Mouse (Mus musculus) midbrain, embryonic 14.5 days (tissue): ENCODE measurements at regions not wholly inside any gene's neighbourhood (a gene's known extent, or its start where the extent isn't known, plus 50 kb on each side); places are given as distances from the start of the nearest gene placed in this dataset.

Experiments
- ATAC-seq: fragments of 200-750 bp; cut with Nextera tagmentation; 2 replicates; pipeline ENCODE4 v1.8.0; 2017; ENCODE audit warnings: moderate number of reproducible peaks, moderate library complexity; ENCODE audit not compliant: low FRiP score, low TSS enrichment
- DNase-seq: peaks from one replicate; pipeline ENCODE4 v3.0.0-alpha.2; 2015
- H3K27ac ChIP-seq: fragments of 300-500 bp; sonication (generic); replicated peaks from 2 replicates; pipeline ENCODE4 v1.5.1; 2014; ENCODE audit warnings: mild to moderate bottlenecking, low read depth, low read length, moderate library complexity
- H3K27me3 ChIP-seq: fragments of 300-500 bp; sonication (generic); 2 replicates; pipeline ENCODE4 v1.6.1; 2014; ENCODE audit warnings: low read length, control low read depth, mixed read lengths; ENCODE audit not compliant: control insufficient read depth, insufficient read depth
- H3K36me3 ChIP-seq: fragments of 300-500 bp; sonication (generic); 2 replicates; pipeline ENCODE4 v1.6.1; 2014; ENCODE audit warnings: low read length, control low read depth; ENCODE audit not compliant: control insufficient read depth, insufficient read depth
- H3K4me1 ChIP-seq: fragments of 300-500 bp; sonication (generic); 2 replicates; pipeline ENCODE4 v1.6.1; 2014; ENCODE audit warnings: mild to moderate bottlenecking, antibody characterized with exemption, low read length, control low read depth; ENCODE audit not compliant: control insufficient read depth, insufficient read depth
- H3K4me2 ChIP-seq: fragments of 300-500 bp; sonication (generic); 2 replicates; pipeline ENCODE4 v1.6.1; 2014; ENCODE audit warnings: mild to moderate bottlenecking, low read length, moderate library complexity
- H3K4me3 ChIP-seq: fragments of 300-500 bp; sonication (generic); replicated peaks from 2 replicates; pipeline ENCODE4 v1.5.1; 2014; ENCODE audit warnings: low read depth, low read length
- H3K9ac ChIP-seq: fragments of 300-500 bp; sonication (generic); replicated peaks from 2 replicates; pipeline ENCODE4 v1.6.1; 2014; ENCODE audit warnings: mild to moderate bottlenecking, low read length, moderate library complexity
- H3K9me3 ChIP-seq: fragments of 300-500 bp; sonication (generic); 2 replicates; pipeline ENCODE4 v1.6.1; 2016; ENCODE audit warnings: low read length, control low read depth, mixed read lengths; ENCODE audit not compliant: control insufficient read depth
- WGBS: fragments of 180-500 bp; shearing (Covaris S2); extraction: QIAGEN DNeasy Blood & Tissue Kit; methylation state at CpG from one replicate; pipeline ENCODE4 v1.1.7; 2014; 5-methylcytosine and 5-hydroxymethylcytosine counted together

GRCm38 (mm10) chr13:60050799-60051580 lies 126.2 kb downstream of the Gas1 start:
- Histone ChIP-seq H3K4me1 (no peaks in the 10 kb centered on the region), H3K9ac (no peak overlapping the region), H3K36me3 (no peaks in the 10 kb centered on the region), H3K4me2 (no peak overlapping the region), H3K27ac (no peak overlapping the region), H3K9me3 (no peaks in the 10 kb centered on the region), H3K27me3 (no peaks in the 10 kb centered on the region), H3K4me3 (no peak overlapping the region)
- DNase-seq (peak; percentile 60), ATAC-seq (0 out of 2 replicates have a peak, but pooled peaks have one; percentile 62)
- 48% methylated on average over 9 of the region's 9 CpGs for WGBS

DNA sequence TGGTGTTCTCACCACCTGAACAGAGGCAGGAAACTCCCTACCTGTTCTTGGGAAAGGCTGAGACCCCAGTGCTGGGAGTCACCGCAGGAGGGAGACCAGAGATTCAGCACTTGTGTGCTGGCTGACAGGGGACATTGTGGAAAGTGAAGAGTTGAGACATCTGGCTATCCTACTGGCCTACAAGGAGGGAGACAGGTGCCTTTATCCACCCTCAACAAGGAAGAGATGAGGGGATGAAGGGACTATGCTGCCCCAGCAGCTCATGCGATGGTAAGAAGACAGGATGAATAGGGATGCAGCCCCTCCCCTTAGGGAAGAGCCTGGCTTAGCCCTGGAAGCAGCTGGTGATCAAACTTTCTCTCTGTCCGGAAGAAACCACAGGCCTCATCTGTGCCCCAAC lies 127.5 kb downstream of the Gas1 start:
- H3K9me3 ChIP-seq: no peaks in the 10 kb centered on the region
- ATAC-seq (no peak), DNase-seq (no peak)
- H3K27ac ChIP-seq: no peak overlapping the region
- H3K27me3 ChIP-seq: no peaks in the 10 kb centered on the region
- H3K4me1 ChIP-seq: peaks cover 3% of the 10 kb centered on the region; the same call in 1 of the 2 replicates
- 60% methylated on average over 3 of the region's 3 CpGs for WGBS
- H3K9ac ChIP-seq: no peak overlapping the region
- no peak overlapping the region for H3K4me3 ChIP-seq
- H3K36me3 ChIP-seq: no peaks in the 10 kb centered on the region
- no peak overlapping the region for H3K4me2 ChIP-seq

GRCm38 (mm10) chr13:60047791-60048730 lies 129.1 kb downstream of the Gas1 start:
- Histone ChIP-seq H3K36me3 (no peaks in the 10 kb centered on the region), H3K9me3 (no peaks in the 10 kb centered on the region), H3K4me3 (no peak overlapping the region), H3K27ac (no peak overlapping the region), H3K4me1 (peaks cover 5% of the 10 kb centered on the region; the same call in 1 of the 2 replicates), H3K9ac (no peak overlapping the region), H3K27me3 (no peaks in the 10 kb centered on the region), H3K4me2 (no peak overlapping the region)
- no peak for ATAC-seq
- no peak for DNase-seq
- 69% methylated on average over 9 of the region's 9 CpGs for WGBS

DNA sequence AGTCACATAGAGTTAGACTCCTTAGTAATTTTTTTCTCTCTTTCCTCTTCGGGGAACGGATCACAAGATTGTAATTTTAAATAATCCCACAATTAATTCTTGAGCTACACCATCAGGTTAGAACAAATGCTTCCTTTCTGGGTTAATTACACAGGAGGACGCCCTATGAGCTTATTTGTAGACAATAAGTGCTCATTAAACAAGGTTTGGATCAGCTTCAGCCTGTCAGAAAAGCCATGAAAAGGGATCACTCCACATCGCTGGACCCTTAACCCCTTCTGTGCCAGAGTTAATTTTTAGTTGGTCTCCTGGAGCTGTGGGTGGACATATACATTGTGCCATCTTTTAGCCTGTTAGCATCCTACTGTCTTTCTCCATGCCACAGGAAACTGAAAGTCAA lies 131.4 kb downstream of the Gas1 start:
- ATAC-seq (no peak), DNase-seq (no peak)
- 31% methylated on average over 4 of the region's 4 CpGs for WGBS
- H3K36me3 ChIP-seq: no peaks in the 10 kb centered on the region
- H3K4me3 ChIP-seq: no peak overlapping the region
- H3K27me3 ChIP-seq: no peaks in the 10 kb centered on the region
- no peak overlapping the region for H3K9ac ChIP-seq
- H3K4me2 ChIP-seq: no peak overlapping the region
- H3K9me3 ChIP-seq: no peaks in the 10 kb centered on the region
- H3K4me1 ChIP-seq: peaks cover 5% of the 10 kb centered on the region; the same call in 1 of the 2 replicates
- H3K27ac ChIP-seq: no peak overlapping the region

DNA sequence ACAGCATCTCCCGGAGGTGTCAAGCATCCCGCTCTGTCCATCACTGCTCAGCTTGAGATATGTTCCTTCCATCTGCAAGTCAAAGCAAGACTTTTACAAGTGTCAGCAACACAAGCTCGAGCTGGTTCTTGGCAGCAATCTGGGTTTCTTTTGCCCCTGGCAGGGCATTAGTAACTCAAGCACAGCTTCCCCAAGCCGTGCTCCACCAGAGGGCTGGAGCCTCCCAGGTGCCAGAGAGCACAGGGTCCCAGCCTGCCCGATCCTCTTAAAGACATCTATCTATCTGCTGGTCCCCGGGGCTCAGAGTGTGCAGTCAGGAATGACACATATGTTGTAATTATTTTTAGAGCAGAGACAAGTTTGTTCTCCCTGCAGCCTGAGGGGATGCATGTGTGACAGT lies 132.3 kb downstream of the Gas1 start:
- Histone ChIP-seq H3K4me3 (no peak overlapping the region), H3K9me3 (no peaks in the 10 kb centered on the region), H3K9ac (no peak overlapping the region), H3K27me3 (no peaks in the 10 kb centered on the region), H3K27ac (no peak overlapping the region), H3K4me2 (no peak overlapping the region), H3K36me3 (no peaks in the 10 kb centered on the region), H3K4me1 (peaks cover 5% of the 10 kb centered on the region; the same call in 1 of the 2 replicates)
- 39% methylated on average over 6 of the region's 6 CpGs for WGBS
- ATAC-seq (no peak), DNase-seq (peak; percentile 33)

DNA sequence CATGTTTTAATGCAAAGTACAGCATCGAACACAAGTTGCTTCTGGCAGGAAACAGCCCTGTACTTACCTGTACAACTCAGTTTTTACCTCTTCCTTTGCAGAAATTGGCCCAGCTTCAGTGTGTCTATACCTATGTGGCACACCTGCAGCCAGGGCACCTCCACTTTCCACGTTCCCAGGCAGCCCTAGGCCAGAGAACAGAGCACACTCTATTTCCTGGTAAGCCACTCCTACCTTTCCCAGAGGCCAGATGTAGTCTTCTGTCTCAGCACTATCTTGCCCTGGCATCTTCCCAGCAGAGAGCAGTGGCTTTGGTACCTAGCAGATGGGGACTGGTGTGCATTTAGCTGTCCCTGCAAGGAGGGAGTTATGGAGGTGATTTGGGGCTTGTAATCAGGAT lies 134.7 kb downstream of the Gas1 start:
- WGBS: 98% methylated on average over 2 of the region's 2 CpGs
- H3K4me1 ChIP-seq: peaks cover 5% of the 10 kb centered on the region; the same call in 1 of the 2 replicates
- H3K4me3 ChIP-seq: no peak overlapping the region
- no peak overlapping the region for H3K4me2 ChIP-seq
- ATAC-seq: no peak
- H3K36me3 ChIP-seq: no peaks in the 10 kb centered on the region
- H3K27ac ChIP-seq: no peak overlapping the region
- H3K27me3 ChIP-seq: no peaks in the 10 kb centered on the region
- H3K9ac ChIP-seq: no peak overlapping the region
- H3K9me3 ChIP-seq: no peaks in the 10 kb centered on the region
- DNase-seq: no peak

DNA sequence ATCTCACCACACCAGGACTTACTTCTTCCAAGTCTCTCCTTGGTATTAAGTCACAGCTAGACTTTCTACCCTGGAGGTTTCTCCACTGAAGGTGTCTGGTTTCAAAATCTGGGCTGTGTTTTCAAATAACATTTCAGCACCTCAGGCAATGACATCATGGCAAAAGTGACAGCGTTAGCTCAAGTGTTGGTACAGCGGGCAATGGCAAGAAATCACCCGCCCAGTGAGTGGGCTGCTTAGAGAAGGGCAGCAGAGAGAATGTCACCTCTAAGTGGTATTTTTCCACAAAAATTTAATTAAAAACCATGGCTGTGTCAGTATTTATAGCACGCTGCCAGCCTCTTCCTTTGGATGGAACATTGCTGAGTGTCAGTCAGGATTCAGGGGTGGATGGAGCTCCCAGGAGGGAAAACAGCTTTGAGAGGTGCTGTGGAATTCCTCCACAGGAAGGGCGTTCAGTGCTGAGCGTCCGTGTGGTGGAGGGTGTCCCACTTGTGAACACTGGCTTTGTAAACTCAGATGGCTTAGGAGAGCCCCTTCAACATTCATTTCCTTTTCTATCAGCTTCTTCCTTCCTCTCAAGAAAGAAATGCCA lies 141.5 kb downstream of the Gas1 start:
- no peak overlapping the region for H3K4me2 ChIP-seq
- no peak overlapping the region for H3K4me3 ChIP-seq
- WGBS: 97% methylated on average over 7 of the region's 7 CpGs
- no peaks in the 10 kb centered on the region for H3K4me1 ChIP-seq
- no peaks in the 10 kb centered on the region for H3K9me3 ChIP-seq
- no peak overlapping the region for H3K27ac ChIP-seq
- no peak overlapping the region for H3K9ac ChIP-seq
- H3K27me3 ChIP-seq: no peaks in the 10 kb centered on the region
- ATAC-seq (no peak), DNase-seq (no peak)
- H3K36me3 ChIP-seq: no peaks in the 10 kb centered on the region

DNA sequence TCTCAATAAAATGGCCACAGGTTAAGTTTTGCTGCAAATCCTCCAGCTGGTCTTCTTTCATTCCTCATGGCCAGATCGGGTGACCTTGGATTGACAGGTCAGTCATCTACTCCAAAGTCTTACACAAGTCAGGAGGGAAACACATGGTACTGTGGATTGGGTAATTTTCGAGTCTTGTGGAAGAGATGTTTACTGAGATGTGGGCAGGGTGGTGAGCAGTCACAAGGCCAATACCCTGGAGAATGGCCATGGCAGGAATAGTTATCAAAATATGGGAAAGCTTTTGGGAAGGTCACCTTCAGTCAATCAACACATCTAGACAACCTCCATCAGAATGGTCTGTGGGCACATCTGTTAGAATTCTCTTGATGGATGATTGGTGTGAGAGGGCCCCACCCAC lies 144.0 kb downstream of the Gas1 start:
- DNase-seq (no peak), ATAC-seq (no peak)
- Histone ChIP-seq H3K4me2 (no peak overlapping the region), H3K4me1 (no peaks in the 10 kb centered on the region), H3K9ac (no peak overlapping the region), H3K4me3 (no peak overlapping the region), H3K27me3 (no peaks in the 10 kb centered on the region), H3K9me3 (no peaks in the 10 kb centered on the region), H3K27ac (no peak overlapping the region), H3K36me3 (no peaks in the 10 kb centered on the region)
- 84% methylated on average over 2 of the region's 2 CpGs for WGBS
